Mouse (Mus musculus) bone marrow, adult 2 months (tissue): ENCODE results near the gene Ccl5.

Source experiments
- CTCF ChIP-seq: fragments of 200-500 bp; IDR thresholded peaks from 2 replicates; pipeline ENCODE4 v1.5.1; 2011; ENCODE audit warnings: low read length, control low read depth; ENCODE audit not compliant: control insufficient read depth, insufficient read depth
- POLR2A ChIP-seq: fragments of 200-500 bp; IDR thresholded peaks from 2 replicates; pipeline ENCODE4 v1.6.1; 2011; ENCODE audit warnings: low read depth, mild to moderate bottlenecking, control low read depth, low read length, borderline replicate concordance; ENCODE audit not compliant: control insufficient read depth

GRCm38 (mm10) chr11:83557074-83557473, 26.8 kb upstream of the Ccl5 start:
- TF ChIP-seq CTCF, result no peak
- TF ChIP-seq POLR2A, result no peak
